Mouse (Mus musculus): ENCODE measurements at regions not wholly inside any gene's neighbourhood (a gene's known extent, or its start where the extent isn't known, plus 50 kb on each side); places are given as distances from the start of the nearest gene placed in this dataset.

DNA sequence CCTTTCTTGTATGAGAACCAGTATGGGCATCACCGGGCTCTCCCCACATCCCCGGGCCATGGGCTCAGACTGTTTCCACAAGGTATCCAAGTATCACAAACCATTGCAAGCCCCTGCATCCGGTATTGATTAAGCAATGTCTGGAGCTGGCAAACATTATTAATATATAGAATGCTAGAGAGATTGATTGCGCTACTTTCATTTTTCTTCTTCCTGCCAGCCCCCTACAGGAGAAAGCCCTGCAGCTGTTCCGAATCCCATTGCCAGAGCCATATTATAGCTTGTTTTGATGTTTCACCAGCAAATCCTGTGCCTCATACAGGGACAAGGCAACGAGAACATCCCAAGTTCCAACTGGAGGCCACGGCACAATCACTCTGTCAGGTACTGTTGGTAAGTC lies 253.4 kb upstream of the Nt5e start:
- DNase-seq = no peak

DNA sequence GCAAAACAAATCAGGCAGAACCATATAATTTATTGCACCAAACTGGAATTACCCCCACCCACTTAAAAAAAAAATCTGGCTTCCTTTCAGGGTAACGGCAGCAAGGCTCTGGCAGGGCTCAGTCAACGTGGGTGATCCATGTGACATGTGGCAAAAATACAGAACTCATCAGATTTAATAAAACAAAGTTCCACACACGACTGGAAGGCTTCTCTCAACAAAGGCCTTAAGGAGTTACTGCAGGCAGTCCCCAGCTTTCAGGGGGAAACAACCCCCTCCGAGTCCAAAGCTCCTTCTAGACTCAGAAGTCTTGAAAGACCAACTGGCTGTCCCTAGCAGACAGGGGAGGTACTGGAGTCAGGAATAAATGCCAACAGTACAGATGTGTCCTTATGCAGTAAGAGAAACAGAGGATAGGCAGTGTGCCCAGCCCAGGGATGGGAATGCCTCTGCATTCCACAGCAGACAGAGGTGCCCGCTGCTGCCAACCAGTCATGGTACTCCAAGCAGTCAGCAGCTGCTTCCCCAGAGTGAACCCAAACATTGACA lies 244.0 kb upstream of the Nt5e start:
- no peak for DNase-seq

- no peak for DNase-seq
These were observed 241.7 kb upstream of the Nt5e start for GRCm38 (mm10) chr9:88085181-88085816.

DNA sequence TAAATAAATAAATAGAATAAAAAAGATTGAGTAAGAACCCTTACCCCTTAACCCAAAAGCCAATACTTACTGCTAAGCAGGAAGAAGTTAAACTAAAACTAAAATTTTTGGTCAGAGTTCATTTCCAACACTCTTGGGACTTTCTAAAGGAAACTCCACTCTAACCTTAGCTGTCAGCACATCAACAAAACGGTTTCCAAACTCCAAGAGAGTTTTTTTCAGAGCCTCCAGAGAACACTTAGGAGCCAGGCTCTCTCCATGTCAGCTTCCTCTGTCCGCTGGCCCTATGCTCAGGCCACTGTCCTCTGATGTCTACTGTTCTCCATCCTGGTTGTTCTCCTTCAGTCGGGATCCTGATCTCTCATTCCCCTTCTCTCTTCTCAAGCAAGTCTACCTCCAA lies 241.1 kb upstream of the Nt5e start:
- no peak for DNase-seq

DNA sequence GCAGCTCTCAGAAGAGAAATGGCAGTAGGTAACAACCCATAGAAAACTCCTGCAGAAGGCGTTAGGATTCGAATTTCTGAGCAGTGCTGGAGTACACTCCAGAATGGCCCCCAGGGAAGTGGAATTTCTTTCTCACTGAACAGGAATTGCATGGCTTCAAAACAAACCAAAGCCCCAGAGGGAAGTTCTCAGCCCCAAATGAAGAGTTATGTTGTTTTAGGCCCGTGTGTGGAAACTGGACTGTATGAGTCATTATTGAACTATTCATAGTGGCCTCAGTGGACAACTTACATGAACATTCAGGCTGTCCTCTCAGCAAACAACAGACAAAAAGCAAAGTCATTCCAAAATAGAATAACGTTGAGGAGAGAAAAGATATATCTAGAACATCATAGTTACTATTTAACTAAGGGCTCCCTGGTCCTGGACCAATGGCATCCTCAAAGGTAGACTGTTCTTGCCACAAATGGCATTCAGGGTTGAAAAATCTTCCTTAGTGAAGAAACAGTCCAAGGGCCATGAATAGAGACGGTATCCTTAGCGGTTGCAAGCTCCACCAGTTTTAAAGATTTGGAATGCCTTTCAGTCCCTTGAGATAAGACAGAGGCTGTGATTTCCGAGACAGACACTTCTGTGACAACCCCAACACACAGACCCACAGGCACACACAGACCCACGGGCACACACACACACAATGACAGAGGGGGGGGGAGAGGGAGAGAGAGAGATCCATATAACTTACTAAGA lies 235.0 kb upstream of the Nt5e start:
- no peak for DNase-seq

DNA sequence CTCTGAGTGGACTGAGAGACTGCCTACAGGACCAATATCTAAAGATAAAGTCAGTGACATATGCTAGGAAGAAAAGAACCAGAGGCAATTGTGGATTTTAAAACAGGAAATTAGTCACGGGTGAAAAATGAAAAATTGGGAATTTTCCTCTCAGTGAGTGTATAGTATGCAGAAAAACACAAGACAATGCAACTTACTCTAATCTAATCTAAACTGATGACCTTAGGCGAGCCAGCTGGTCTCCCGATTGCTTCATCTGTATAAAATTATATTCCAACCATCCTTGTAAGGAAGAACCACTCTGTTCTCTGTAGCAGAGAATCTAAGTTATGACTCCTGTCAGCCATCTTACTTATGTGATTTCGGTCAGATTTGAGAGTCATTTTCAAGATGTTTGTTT lies 234.4 kb upstream of the Nt5e start:
- no peak for DNase-seq

- DNase-seq = no peak
These were observed 213.9 kb upstream of the Nt5e start for GRCm38 (mm10) chr9:88113094-88113493.

GRCm38 (mm10) chr9:88120536-88120935 lies 206.5 kb upstream of the Nt5e start:
- DNase-seq = no peak

- DNase-seq = no peak
These were observed 205.9 kb upstream of the Nt5e start for GRCm38 (mm10) chr9:88120963-88121570.

DNA sequence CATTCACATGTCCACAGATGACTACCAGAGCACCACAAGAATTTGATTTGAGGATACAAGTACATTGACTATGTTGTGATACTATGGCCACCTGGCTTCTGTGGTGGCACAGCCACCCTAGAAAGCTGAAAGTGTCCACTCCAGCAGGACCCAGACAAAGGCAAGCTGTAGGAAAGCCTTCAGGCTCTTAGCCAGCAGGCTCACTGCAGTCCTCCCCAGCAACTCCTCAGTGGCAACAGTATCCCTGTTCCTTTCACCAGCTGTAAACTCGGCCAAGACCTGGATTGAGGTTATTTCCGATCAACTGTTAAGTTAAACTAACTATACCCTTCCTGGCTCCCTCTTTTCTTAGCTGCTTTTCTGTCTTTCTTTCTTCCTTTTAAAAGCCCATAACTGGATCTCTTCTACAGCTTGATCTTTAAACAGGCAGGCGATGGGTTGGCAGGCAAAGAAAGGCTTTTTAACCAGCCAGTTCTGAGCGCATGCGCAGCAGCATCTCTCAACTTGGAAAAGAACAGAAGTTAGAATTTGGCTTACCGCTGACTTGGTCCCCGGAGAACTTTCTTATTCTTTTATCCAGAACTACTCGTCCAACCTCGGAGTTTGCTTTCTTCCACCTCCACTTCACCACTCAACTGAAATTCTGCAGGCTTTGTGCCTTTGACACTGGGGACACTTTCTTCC lies 202.5 kb upstream of the Nt5e start:
- DNase-seq = no peak

DNA sequence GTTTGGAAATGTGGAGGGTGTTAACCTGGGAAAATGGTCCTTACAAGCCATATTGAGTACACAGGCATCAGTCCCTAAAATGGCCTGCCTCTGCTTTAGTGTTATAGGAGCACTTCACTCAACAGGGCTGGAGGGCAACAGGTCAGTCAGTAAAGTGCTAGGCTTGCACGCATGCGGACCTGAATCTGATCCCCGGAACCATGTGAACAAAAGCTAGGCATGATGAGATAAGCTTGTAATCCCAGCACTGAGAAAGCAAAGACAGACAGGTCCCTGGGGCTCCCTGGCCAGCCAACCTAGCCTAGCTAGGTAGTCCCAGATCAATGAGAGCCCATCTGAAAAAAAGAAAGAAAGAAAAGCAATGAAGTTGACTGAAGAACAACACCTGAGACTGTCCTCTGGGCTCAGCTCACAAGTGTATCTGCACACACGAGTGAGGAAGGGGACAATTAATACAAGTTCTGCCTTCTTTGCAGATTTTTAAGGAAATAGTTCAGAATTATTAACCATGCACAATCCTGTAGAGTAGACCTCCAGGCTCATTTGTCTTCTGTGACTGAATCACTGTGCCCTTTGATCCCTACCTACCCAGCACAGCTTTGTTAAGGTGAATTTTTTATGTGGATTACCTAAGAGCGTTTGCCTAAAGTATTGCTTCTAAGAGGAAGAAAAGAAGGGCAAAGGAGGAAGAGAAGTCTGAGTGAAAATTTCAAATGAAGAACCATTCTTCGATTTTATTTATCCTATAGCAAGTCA lies 163.8 kb upstream of the Nt5e start:
- DNase-seq = no peak

- DNase-seq = peak in 1 of 2 experiments; percentile 2
These were observed 149.3 kb upstream of the Nt5e start for GRCm38 (mm10) chr9:88177575-88178254.

- no peak for DNase-seq
These were observed 145.6 kb upstream of the Nt5e start for GRCm38 (mm10) chr9:88181189-88181994.

DNA sequence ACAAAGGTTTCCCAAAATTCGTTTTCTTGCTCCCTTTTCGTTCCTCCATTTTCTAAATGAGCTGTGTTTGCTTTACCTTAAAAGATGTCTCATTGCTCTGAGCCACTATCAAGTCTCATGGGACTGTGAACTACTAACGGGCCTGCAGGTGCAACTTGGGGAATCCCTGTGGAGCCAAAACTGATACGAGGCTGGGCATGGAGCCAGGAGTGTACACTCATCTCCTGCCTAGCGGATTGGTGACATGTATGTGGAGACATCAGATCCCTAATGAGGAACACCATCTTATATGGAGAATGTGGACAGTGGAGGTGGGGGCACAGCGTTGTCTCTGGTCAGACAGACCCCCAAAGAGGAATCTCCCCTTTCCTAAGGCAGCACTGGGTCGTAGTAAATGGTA lies 119.6 kb upstream of the Nt5e start:
- DNase-seq = no peak

DNA sequence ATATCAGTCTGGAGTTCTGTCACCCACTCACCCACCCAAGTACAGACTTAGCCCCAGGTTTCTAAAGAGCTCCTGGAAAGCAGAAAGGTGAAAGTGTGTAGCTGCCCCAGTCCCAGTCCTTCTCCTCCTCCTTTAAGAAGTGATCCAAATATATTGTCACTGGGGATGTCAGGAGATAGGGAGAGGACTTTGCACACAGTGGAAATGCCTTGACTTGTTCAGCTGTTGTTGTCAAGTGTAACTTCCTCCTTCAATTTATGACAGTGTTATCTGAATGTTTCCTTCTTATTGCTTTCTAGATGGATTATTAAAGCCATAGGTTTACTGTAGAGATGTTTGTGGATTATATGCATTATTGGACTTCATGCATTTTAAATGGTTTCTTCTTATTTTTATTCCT lies 119.0 kb upstream of the Nt5e start:
- DNase-seq = no peak

- no peak for DNase-seq
These were observed 112.2 kb upstream of the Nt5e start for GRCm38 (mm10) chr9:88214758-88215157.

GRCm38 (mm10) chr9:88220360-88220759 lies 106.6 kb upstream of the Nt5e start:
- no peak for DNase-seq

DNA sequence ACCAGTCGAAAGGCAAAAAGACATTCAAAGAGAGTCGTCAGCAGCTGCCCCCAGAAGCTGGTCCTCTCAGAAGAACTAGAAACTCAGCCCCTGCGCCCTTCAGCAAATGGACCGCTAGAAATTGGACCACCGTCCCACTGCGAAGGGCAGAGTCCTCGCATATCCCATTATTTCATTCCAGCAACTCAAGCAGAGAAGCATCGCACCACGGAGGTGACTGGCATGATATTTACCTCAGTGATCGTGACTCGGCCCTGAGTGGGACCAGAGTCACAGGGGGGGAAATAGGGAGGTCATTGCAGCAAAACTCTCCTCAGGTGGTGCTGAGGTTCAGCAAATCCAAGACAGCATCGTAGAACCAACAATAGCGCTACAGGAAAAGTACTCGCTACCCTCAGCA lies 105.7 kb upstream of the Nt5e start:
- DNase-seq = no peak

GRCm38 (mm10) chr9:88221850-88222353 lies 105.1 kb upstream of the Nt5e start:
- peak in 1 of 2 experiments; percentile 4 for DNase-seq

- DNase-seq = no peak
These were observed 89.9 kb upstream of the Nt5e start for GRCm38 (mm10) chr9:88237126-88237525.

GRCm38 (mm10) chr9:88238346-88238745 lies 88.7 kb upstream of the Nt5e start:
- no peak for DNase-seq
